Mouse (Mus musculus) layer of hippocampus, adult 9-11 months (tissue): ENCODE data around the gene Lrrk1.
A peak's percentile ranks its signal among the peaks of the same experiment; 100 is the strongest.

Experiments
- DNase-seq: peaks from one replicate; pipeline ENCODE4 v3.0.0; 2022

The Lrrk1 gene

DNA sequence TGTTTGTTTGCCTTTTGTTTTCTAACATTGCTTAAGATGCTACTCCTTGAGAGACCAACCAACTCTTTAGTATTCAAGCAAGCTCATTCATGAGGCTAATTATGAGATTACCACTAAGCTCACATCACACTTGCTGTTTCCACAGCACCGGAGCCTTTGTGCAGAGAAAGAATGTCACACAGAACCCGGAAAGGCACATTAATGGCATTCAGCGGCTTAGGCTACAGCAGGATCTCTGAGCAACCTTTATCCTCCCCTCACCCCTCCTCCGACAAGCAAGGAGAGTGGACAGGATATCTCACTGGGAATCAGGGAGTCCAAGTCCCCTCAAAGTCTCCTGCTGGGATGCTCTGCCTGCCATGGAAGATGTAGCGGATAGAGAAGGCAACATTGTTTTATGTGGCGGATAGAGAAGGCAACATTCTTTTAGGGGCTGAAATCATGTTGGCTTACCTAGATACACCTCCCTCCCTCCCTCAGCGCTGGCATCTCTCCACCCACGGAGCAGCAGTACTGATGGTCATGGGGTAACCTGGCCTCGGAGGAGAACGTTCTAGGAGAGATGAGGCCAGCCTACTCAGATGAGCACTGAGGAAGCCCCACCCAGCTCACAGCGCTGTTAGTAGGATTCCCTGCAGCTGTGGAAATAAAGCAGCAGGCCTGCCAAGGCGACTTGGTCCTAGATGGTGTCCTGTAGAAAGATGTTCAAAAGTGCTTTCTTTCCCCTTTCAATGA lies 91.1 kb downstream of the Lrrk1 start:
- no peak for DNase-seq

DNA sequence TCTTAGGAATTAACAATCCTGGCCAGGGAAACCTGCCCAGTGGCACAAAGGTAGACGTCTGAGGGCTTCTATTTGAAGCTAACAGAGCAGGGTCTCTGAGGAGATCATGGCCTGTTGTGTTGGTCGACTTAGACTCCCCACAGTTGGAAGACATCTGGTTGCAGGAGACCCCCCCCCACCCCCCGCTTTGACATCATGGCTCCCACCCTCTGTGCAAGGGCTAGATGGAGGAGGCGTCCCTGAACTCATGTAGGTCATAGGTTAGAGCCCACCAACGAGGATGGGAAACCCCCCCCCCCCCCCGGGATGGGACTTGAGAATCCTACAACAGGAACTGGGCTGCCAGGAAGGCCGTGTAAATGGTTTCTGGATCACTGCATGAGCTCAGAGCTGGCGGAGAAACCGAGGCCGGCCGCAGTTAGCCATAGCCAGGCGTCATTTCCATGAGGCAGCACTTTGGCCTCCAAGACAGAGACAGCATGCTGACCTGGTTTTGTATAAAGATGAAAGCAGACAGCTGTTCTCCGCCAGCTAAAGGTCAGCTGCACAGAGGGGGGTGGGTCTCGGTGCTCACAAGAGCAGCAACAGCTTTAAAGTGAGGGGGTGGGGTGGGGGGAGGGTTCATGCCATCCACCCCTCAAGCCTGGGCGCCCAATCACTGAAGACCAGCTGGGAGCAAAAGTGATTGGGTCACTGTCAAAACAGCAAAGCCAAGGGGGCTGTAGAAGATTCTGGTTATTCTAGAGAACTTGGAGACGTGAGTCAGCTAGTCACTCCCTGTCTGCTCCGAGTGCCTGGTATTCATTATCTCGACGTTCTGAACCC lies 95.4 kb downstream of the Lrrk1 start:
- DNase-seq: no peak

DNA sequence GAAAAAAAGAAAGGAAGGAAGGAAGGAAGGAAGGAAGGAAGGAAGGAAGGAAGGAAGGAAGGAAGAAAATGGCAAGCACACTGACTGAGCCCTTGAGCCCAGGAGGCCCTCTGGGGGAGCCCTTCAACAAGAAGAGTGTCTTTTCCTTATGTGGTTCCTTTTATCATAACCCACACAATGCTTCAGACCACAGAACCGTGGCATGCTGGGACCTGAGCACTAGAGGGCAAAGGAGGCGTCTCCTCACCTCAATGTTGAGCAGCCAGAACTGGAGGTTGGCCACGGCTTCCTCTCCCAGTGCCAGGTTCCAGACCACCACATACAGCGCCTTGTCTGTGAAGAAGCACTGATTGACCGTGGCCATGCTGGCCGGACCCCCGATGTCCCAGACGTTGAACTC lies 96.1 kb downstream of the Lrrk1 start:
- no peak for DNase-seq

DNA sequence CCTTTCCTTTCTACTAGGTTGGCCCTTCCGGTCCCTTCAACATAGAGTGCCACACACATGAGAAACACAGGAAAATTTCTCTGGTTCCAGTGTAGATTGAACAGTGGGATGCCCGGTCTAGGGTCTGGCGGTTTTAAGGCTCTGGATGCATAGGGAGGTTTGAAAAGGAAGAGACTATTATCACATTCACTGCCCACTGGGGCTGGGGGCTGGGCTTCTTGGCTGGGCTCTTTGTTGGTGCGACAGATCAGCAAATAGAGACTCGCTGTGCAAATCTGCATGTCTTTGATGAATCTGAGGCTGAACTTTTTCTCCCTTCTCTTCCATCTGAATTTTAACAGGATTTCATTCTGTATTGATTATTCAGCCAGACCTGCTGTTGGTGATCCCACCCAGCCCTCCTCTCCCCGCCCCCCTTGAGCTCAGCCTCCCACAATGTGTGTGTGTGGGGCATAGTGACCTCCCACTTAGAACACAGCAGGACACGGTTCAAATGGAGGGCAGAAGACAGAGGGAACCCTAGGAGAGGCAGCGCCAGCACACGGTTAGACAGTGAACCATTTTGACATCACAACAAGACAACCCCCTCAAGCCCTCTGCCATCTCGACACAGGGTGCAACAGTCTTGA lies 105.1 kb downstream of the Lrrk1 start:
- no peak for DNase-seq

DNA sequence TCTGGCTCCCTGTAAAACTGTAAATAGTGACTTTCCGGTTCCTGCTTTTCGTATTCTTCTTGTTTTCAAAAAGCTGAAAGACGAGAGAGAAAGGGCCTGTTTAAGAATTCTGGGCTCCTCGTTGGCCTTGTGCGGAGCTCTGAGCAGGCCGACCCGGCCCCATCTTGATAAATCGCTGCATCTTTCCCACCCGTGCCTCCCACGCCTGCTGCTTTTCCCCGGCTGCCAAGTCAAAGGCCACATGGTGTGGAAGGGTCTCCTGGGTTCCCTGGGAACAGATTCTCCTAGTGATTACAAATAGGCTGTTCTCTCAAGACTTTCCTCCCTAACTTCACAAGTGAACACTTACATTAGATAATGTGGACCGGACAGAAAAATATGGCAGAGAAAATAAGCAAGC lies 105.9 kb downstream of the Lrrk1 start:
- no peak for DNase-seq

DNA sequence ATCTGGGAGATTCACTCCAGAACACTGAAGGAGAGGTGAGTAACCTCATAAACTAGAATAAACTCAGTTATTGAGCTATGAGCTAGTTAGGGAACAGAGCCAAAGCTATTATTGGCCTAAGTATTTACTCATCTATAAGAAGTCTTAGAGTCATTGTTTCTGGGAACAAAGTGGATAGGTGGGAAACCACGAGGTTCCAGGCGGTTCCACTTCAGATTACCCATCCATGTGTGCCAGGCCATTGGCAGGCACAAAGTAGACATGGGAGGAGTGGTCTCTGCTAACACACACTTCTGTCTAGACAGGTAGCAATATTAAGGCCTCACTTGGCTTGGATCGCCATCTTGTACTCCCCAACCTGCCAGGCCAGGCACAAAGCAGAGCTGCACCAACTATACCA lies 110.1 kb downstream of the Lrrk1 start:
- DNase-seq: no peak

DNA sequence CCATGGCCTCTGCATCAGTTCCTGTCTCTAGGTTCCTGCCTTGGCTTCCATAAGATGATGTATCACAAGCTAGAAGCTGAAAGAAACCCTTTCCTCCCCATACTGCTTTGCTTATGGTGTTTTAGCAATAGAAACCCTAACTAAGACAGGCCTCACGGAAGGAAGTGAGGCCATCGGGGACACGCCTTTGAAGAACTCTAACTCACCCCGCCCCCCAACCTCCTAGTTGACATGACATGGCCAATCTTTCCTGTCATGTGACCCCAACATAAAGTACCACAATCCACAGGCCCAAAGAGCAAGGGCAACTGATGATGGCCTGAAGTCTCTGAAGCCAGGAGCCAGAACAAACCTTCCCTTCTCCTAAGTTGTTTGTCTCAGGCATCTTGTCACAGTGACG lies 114.7 kb downstream of the Lrrk1 start:
- DNase-seq: no peak

DNA sequence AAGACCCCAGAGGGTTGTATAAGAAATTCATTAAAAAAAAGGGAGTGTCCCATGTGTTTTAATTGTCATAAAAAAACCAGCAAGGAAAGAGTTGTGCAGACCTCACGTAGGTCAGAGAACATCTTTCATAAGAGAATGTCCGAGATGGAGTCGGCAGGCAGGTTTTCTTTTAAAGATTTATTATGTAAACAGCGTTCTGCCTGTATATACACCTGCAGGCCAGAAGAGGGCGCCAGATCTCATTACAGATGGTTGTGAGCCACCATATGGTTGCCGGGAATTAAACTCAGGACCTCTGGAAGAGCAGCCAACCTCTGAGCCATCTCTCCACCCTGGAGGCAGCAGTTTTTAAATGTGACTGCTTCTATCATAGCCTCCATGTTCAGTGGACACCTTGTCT lies 116.9 kb downstream of the Lrrk1 start:
- DNase-seq: no peak

DNA sequence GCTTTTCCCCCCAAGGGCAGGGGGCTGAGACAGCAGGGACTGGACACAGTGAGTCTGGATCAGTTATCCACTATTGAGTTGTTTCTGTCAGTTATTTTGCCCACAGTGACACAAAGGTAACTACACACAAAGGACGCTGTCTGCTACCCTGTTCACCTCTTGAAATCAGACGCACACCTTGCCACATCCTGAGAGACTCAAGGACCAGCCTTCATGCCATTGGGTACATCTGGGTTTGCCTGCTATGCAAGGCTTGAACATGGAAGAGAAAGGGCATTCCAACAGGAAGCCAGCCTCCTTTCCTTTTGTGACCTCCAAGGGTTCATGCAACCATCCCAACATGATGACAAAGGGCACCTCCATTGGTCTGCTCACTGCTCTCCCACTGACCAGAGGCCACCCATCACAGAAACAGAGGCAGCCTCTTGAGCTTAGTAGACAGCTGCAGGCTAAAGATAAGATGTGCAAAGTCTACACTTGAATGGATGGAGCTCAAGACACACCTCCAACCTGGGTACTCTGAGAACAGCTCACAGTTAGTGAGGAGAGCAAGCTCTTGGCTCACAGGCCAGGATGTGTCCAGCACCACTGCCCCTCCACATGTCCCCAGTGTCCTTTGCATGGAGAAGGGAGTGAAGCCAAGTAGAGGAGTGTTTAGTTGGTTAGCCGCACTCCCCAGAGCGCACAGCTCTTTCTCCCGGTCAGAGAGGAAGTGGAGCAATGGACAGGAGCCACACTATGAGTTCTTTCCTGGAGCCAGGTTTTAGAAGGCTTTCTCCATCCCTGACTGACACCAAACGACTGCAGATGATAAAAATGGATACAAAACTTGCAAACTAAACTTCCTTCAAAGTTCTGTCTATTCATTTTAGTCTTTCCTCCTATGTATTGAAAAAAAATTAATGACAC lies 121.0 kb downstream of the Lrrk1 start:
- no peak for DNase-seq

GRCm38 (mm10) chr7:66263421-66263820 lies 124.7 kb downstream of the Lrrk1 start:
- no peak for DNase-seq

DNA sequence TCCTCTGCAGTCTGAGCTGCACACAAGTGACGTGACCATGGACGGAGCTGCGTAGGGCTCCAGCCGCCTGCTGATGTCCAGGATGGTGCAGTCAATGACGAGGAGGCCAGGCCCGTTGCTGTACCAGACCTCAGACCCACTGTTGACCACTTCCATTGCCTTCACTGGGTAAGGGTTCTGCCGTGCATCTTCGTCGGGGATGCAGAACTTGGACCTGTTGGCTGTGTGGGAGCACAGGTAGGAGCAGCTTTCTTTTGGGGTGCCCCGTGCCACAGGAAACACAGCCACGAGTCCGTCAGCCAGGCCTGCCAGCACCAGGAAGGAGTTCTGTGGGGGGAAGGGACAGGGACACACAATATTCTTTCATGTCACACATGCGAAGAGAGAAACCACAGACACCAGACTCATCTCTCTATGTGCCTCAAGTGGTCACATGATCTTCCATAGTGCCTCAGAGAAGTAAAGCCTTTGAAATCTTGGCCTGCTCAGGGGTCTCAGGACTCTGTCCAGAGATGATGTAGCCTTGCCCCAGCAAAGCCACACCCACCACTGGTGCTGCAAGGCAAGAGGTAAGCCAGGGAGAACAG lies 125.5 kb downstream of the Lrrk1 start:
- DNase-seq: no peak

DNA sequence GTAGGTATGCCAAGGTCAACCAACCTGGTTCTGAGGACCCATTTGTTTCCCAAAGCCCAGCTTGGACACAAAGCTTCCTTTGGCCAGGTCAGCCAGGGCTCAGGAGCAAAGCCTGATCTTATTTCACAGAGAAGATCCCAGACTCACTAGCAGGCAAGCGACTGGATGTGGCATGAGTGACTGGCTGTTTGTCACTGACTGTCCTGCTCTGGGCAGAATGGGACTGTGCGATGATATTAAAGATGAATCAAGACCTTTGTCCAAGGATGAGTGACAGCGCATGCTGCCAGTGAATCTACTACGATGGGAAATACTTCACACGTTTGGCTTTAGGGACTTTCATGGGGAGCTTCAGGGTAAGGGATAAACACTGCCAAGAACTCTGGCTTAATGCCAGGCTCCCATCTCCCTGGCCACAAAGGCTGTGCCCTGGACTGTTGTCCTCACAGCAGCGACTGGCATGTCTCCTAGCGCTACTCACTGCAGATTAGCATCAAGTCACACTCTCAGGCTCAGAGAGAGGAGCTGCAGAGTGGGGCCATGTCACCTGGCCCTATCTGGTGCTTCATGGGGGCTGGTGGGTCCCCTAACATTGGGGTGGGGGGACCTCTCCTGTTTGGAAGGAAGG lies 127.3 kb downstream of the Lrrk1 start:
- no peak for DNase-seq

DNA sequence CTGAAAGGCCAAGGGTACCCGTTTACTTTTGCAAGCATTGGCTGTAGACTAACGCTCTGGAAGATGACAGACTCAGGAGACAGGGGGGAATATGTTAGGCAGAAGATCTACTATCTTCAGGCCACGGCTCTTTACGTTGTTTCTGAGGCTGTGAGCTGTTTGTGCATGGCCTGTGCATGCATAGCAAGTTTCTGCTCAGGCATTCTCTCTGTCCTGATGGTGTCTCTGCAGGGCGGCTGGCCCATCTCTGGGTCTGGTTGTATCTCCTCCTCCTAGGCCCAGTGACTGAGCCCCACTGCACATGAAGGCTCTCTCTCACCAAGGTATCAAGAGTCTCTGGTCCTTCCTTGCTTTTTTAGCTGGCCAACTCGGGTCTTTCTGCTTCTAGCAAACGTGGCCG lies 127.9 kb downstream of the Lrrk1 start:
- no peak for DNase-seq

DNA sequence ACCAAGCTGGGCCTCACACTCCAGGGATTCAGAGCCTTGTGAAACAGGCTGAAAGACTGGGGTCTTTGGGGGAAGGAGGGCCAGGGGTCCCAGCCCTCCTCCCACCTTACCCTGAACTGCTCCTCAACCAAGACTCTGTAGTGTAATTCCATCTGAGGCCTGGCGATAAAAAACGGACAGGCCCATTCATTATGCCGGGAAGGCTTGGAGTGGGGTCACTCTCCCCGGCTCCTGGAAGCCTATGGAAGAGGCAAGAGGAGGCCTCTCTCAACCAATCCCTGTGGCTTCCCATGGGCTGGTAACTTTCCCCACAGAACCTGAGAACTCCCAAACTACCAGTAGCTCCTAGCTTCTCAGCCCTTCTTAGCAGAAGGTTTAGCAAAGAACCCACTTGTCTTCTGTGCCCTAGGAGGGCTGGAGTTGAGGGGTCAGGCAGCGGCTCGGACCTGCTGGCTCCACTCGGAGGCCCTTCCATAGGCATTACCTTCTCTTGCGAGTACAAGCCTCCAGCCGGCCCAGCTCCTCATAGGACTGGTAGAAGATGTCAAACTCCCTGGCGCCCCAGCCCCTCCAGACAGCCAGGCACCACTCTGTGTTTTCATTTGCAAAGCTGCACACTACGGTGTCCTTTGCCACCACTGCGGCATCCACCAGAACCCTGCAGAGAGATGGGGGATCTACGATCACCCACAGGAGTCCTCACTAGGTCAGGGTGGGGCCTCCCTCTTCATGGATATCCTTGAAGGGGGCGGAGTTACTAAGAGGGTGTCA lies 128.5 kb downstream of the Lrrk1 start:
- no peak for DNase-seq

- DNase-seq: no peak
Measured at GRCm38 (mm10) chr7:66258997-66259396, 129.2 kb downstream of the Lrrk1 start.

DNA sequence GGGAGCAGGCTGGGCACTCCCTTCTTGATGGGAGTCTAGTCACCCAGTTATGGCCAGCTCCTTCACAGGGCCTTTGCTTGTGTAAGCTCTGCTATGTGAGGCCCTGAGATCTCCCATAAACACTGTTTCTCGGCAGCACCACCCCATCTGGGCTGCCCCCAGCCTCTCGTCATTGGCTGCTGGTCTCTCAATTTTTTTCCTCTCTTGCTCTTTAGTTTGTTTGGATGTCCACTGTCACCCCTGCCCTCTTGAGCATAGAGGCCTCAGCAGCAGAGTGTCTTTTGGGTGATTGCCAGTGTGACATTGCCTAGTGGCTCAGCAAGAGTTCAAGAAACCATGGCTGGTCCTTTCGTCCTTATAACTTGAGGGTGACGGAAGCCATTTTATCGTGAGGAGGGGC lies 130.9 kb downstream of the Lrrk1 start:
- DNase-seq: no peak

- no peak for DNase-seq
Measured at GRCm38 (mm10) chr7:66256441-66256840, 131.7 kb downstream of the Lrrk1 start.

DNA sequence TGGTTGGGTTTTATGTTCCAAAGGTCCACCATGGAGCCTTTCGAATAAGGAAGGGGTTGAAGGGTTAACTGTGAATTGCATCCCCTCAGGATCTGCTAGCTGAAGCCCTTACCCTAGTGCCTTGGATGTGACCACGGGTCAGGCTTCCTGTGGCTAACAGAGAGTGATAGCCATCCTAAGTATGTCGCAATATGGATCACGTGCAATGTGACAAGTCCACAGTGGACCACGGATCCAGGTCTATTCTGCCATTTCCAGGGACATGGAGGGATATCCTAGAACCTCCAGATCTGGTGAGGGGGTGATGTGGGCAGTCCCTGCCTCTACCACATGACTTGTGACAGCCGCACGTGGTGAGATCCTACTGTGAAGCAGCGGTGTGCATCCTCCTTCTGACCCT lies 133.2 kb downstream of the Lrrk1 start:
- DNase-seq: no peak

GRCm38 (mm10) chr7:66253975-66254651 lies 134.0 kb downstream of the Lrrk1 start:
- DNase-seq: no peak

GRCm38 (mm10) chr7:66250030-66250429 lies 138.1 kb downstream of the Lrrk1 start:
- peak; percentile 51 for DNase-seq

DNA sequence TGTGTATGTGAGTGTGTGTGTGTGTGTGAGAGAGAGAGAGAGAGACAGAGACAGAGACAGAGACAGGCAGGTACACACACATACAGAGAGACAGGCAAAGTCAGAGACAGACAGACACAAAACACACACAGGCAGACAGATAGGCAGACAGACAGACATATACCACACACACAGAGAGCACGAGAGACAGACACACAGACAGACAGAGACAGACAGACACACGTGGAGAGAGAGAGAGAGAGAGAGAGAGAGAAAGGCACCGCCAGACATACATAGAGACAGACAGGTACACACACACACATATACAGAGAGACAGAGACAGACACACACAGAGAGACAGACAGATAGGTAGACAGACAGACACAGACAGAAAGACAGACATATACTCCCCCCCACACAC lies 138.7 kb downstream of the Lrrk1 start:
- DNase-seq: no peak
